Mouse (Mus musculus) gastrocnemius, postnatal 14 days (tissue): ENCODE data around the gene Lin28b. TPM values are rescaled to one million over a fixed set of nuclear protein-coding genes. Genes with fewer than 3 reads are reported as not detected.
A peak's percentile ranks its signal among the peaks of the same experiment; 100 is the strongest.

ENCODE experiments used
- DNase-seq: peaks from one replicate; pipeline ENCODE4 v3.0.0; 2021; ENCODE audit warnings: mixed read lengths
- intact Hi-C: fragments of 180-260 bp; cut with DNase I; formaldehyde crosslinking; loops from one replicate; pipeline ENCODE4 v1.15.1; 2025; ENCODE audit warnings: low total_unique reads
- long read RNA-seq, 2 experiments: library from polyadenylated mRNA; stranded (forward); transcript quantifications; one replicate each; pipeline ENCODE4 v2.0.0; 2021
- total RNA-seq, 2 experiments: library from RNA; stranded (reverse); gene quantifications; 2 replicates each; pipeline ENCODE4 v1.2.3; 2021

Gene Lin28b
- not detected for total RNA-seq
- long read RNA-seq, experiment 1 = 0 reads
- long read RNA-seq, experiment 2 = 0 reads

DNA sequence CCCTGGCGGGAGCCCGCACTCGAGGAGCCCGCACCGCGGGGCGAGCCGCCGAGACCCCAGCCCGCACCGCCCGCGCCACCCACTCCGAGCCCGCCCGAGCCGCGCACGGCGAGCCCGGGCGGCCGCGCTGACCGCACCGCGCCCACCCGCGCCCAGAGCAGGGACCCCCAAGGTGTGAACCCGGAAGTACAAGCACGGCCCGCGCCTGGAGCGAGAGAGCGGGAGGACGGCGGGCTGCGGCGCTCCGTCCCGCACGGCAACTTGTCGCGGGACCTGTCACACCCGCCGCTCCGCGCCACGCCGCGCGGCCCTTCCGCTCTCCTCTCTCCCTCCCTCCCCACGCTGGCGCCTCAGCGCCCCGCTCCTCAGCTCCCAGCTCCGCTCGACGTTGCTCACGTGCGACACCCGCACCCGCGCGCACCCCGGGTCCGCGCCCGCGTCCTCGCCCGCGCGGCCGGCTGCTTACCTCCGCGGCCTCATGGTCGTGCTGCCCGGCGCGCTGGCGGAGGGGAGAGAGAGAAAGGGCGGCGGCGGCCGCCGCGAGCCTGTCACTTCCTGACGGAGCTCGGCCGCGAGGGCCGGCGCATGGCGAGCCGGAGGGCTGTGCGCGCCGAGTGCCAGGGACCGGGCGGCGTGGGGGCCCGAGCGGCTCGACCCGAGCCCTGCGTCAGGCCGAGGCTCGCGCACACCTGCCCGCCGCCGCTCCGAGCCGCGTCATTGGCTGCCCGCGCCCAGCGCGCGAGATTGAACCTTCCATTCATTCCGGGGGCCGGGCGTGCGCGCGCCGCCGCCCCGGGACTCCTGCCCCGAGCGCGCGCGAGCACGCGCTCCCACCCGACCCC lies at the start of gene Lin28b:
Lin28b (minus strand) TSS at position 635 of the 842 bp plus-strand sequence.
- intact Hi-C loops = no loop called here
- DNase-seq = peak; percentile 13

DNA sequence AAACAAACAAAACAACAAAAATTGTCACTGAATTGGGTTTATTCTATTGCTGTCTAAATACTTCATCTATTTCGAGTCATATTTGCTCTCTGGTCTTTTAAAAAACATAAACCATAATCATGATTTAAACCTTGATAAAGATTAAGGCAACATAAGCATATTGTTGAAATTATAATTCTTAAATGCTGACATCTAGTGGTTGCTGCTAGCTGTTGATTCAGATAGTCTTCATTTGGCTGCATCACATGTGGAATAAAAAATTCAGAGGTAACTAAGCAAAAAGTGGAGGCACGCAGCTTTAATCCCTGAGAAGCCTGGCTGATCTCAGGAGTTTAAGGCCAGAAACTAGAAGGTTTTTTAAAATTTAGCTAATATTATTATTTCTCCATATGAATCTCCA lies 25.6 kb upstream of the Lin28b start:
- intact Hi-C loops = no loop called here
- DNase-seq = no peak

DNA sequence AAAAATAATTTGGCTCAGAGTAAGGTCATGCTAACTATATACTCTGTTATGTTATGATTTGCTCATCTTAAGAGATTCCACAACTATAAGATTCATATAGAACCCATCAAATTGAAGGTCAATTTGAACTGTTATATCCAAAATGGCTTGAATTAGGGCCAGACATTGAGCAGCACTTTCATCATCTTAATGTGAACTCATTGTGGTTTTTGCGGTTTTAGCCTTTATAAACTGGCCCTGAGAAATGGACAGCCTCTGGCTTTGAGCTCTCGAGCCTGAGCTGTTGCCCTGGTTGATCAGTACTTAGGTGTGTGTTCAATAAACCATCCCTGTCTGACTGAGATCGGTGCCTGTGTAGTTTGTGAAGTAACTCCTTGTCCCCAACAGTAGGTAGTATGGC lies 24.5 kb upstream of the Lin28b start:
- intact Hi-C loops = no loop called here
- no peak for DNase-seq

DNA sequence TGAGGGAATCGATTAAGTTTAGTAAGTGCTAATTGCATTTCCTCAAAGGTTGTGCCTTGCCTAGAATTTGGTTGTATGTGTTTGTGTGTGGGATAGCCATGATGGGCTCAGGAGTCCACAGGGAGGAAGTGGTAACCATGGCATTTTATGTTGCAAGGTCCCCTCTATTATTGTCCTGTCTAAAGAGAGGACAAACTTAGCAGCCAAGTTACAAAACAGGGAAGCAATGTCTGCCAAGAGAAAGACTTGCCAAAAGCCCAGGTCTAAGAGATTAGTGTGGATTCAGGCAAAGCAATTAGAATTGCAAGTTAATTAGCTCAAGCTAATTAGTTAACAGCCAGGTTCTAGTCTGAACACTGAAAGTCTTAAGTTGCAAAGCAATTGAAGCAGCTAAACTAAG lies 14.1 kb upstream of the Lin28b start:
- DNase-seq = no peak
- intact Hi-C loops = no loop called here

DNA sequence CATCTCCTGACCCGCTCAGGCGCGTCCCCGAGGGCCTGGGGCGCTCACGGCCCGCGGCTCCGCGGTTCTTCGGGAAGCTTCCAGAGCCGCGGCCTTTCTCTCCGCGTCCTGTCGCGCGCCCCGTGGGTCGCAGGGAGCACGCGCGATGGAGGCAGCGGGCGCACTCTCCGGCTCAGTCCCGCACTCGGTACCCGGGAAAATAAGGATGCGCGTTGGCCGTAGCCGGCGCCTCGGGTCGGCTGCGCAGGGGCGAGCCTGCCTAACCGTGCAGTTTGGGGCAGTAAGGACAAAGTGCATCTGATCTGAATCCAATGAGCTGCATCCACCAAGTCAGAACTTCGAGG lies 380 bp upstream of the Lin28b start:
- DNase-seq = no peak
- intact Hi-C loops = no loop called here

DNA sequence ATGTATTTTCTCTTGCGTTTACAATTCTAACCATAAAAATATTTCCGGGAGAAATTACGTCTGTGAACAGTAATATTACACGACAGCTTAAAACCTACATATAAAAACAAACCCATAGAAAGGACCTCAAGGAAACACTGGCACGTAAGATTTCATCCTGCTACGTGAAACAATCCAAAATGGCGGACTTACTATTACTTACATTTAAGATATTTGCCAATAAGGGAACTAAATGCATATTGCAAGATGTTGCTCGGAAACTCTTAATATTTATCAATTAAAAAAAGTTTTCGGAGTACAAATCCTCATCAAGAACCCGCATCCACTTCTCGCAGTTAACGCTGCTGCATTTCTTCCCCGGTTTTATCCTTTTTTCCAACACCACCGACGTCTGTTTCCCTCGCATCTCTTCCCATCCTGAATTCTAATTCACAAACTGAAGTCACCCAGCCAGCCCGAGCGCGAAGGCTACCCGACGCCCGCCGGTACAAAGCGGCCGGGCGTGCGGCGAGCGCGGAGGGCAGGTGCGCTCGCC lies 902 bp downstream of the Lin28b start:
- intact Hi-C loops = no loop called here
- DNase-seq = no peak

DNA sequence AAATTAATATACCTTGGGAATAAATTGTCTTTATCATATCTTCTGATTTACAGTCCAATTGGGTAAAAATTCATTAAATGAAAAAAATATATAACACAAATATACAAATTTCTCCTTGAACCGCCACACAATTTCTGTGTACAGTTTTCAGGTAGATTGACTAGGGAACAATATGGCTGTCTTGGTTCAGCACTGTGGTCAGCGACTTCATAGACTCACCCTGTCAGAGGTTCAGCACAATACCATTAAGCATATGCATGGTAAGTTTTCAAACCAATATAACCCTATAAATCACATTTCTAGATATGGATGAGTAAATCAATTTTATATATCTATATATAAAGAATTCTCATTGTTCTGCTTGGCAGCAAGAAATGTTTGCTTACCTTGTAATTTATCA lies 3.0 kb downstream of the Lin28b start:
- intact Hi-C loops = no loop called here
- no peak for DNase-seq

DNA sequence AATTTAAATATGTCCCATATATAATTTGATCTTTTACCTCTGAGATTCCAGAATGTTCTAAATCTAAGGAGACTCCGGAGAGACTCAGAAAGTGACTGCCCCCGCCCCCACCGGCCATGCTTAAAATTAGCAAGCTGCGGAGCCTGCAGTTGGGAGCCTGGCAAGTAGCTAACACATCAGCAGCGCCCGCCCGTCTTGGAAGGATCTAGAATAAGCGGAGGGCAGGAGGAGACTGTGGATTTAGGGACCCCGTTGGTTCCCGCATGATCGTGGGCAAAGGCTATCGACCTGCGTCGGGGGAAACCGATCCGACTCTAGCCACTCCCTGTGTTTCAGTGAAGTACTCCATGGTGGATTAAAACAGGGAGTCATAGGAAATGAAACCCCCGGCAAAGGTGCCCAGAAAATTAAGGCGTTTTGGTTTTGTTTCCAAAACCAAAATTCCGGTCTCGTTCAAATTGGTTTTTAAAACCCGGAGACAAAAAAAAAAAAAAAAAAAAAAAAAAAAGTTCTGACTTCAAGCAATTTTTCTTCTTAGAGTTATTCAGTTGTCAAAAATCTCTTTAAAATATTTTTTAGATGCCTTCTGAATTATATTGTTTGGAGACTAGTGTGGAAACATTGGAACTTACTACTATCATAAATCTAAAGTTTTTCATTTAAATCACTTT lies 12.4 kb downstream of the Lin28b start:
- intact Hi-C loops = no loop called here
- no peak for DNase-seq

DNA sequence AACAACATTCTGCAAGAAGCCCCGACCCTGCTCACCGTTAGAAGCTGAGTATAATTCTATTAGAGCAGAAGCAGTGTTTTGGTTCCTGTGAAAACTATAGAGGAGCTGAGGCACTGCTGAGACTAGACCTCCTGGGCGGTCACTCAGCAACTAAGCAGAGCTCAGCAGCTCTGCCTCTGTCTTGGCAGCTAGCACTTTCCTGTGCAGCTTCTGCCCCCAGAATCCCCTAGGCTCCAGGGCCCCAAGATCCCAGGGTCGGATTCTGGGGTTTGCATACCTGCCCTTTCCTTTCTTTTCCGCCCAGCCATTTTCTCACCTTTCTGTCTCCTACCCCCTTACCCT lies 13.1 kb downstream of the Lin28b start:
- no peak for DNase-seq
- intact Hi-C loops = no loop called here

DNA sequence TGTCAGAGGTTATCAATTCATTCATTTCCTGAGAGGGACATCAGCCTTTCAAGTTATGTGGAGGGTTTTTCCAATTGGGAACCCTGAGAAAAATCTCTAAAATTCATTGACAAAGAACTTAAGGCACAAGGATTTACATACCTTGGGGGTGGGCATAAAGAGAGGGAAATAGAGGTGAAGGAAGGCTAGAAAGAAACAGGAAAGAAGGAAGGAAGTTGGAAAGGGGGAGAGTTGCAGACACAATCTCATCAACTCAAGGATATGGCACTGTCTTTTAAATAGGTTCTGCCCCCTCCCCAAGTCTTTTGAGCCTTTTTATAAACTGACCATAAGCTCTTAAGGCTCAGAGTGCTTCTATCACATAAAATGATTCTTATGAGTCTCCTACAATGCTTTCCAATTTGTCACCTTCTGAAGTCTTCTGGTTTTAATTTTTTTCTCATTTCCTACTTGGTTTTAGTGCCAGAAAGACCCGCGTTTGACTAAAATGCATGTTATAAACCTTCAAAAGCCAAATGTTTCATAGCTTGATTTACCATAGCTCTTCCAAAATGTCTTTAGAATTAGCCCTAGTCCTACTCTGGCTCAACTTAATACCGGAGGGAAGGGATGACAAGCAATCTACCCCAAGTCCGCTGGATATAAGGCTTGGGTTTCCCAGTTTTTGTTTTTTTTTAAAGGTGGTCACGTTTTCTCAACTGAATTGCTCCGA lies 13.6 kb downstream of the Lin28b start:
- intact Hi-C loops = no loop called here
- no peak for DNase-seq

DNA sequence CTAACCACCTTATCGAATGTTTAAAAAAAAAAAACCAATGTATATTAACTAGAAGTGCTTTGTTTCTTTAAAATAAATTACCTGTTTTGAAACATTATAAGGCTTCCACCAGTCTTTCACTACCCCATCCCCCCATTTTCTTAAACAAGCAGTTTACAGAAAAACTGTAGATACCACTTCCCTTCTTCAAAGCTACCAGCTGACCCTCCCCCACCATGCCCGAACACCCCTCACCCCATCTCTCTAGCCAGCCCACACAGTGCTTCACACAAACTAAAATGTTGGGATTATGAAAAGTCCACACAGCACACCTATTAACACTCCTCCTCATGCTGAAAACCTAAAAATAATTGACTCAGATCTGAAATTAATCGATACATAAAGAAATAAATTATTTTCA lies 14.9 kb downstream of the Lin28b start:
- DNase-seq = no peak
- intact Hi-C loops = no loop called here

DNA sequence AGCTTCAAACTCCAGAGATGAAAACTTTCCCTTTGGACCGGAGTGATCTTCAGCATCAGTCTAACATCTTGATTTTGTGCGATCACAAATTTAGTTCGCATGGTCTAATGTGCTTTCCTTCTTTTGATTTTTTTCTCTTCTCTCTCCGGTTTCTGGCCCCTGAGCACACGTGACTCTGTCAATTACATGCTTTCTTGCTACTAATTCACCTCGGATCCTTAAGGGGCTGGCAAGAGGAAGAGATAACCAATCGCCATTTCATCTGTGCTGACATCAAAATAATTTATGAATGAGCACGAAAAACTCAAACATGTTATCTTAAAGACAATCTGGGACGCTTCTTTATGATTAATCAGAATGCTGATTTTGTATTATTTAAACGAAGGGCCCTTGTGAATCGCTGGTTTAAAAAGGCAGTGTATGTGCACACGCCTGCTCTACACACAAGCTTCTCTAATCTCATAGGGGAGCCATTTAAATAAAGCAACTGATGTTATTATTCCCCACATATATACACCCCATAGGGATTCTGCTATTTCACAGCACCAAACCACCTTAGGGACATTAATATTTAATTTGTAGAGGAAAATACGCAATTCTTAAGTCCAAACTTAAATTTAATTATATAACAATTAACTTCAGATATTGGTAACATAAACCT lies 16.0 kb downstream of the Lin28b start:
- no peak for DNase-seq
- intact Hi-C loops = no loop called here

DNA sequence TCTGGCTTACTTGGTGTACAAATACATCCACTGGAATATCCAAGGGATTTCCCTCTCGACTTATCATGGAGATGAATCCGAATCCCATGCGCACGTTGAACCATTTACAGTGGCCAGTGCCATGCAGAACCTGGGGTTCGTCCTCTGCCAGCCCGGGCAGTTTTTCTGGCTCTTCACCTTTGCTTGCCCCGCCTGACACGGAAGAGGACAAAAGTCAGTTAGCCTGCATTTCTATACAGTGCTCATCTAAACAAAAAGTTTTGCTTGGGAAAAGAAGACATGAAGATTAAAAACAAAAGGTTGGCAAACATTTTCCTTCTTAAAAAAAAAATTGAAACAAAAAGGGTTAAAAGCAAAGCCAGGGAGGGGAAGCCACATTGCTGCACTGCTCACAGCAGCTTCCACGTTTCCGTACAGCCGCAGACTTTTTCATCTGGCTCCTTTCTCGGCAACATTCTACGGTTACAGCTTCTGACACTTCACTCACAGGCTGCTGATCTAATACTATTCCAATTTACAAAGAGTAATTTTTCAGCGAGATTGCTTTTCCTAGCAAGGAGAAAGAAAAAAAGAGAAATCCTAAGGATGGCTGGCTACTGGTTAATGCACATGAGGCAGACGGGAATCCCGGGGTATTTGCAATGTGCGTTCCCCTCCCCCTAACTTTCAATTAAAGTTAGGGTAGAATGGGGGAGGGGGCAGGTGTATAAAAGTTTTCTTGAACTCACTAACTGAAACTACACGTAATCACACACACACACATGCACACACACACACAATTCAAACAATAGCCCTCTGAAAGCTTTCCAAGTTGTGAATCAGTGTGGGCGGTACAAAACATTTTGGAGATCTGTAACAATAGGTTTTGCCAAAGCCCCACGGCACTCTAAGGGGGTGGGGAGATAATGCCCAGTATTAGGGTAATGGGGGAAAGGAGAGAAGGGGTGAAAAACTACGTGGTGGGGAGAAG lies 16.9 kb downstream of the Lin28b start:
- DNase-seq = no peak
- intact Hi-C loops = no loop called here

DNA sequence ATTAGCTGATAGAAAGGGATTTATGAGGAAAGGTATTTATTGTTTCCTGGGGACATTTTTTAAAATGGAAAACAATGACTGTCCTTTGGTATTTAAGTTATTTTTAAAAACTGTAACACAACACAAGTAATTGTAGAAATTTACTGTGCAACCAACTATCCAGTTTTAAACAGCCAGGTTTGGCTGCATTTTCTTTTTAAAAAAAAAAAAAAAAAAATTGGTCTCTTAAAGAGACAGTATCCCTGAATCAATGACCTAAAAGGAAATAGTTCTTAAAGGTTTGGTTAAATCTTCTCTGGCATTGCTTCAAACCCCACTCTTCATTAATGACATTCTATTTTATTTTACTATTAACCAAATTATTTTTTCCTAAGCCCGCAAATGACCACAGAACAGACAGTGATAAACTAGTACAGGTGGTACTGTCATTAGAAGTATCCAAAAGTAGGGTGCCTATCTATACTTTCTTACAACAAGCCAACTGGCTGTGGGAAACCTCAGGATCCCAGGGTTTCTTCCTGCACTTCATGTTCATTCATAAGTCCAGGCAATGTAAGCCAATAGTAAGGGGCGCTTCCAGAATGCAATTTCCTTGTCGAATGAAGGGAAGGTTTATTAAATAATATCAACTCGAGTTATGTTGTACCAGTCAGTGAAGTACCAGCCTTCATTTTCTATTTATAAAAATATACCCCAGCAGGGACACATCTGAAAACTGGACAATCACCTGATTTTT lies 17.8 kb downstream of the Lin28b start:
- intact Hi-C loops = no loop called here
- no peak for DNase-seq

DNA sequence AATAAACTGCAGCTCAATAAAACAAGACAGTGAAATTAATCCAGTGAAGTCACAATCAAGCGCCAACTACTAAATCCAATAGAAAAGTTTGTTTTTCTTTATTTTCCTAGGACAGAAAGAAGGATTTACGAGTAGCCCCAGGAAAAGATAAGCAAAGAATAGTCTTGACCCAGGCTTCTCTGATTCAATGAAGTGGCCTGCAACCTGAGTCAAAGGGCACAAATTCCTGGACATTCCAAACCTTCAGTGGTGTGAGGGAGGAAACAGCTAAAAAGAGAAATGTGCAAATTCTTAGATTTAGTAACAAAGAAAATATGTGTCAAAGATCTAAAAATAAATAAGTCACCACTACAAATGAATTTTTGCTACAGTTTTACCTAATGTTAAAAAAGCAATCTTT lies 27.6 kb downstream of the Lin28b start:
- no peak for DNase-seq
- intact Hi-C loops = no loop called here

DNA sequence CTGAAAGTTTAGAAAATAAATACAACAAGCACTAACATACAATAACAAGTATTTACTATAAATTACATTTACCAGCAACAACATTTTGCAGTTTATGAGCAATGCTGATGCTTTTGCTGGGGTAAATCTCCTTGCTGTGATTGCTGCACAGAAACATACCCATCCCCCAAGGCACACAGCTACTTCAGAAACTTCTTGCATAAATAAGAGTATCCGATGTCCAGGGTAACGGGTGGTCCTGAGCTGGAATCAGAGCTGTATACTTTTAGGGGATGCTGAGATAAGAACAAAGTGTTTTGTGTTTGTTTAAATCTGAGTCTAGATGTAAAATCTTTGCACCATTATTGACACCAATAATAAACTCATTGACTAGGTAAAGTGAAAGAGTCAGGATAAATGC lies 28.1 kb downstream of the Lin28b start:
- DNase-seq = no peak
- intact Hi-C loops = no loop called here

DNA sequence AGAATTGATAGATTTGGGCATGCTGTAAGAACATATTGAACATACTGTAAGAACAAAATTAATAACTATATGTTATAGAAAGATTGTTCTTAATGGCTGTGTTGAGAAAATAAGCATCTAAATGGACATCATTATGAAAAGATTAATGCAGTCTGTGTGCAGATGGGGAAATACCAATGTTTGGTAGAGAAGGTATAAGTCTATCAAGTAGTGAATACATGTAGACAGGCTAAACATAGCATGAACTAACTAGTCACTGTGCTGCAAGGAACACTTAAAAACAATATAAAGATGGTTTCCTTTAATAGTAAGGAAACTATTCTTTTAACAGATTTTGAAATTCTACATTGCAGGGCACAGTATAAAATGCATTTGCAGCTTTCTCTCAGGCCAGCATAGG lies 39.6 kb downstream of the Lin28b start:
- intact Hi-C loops = no loop called here
- no peak for DNase-seq

DNA sequence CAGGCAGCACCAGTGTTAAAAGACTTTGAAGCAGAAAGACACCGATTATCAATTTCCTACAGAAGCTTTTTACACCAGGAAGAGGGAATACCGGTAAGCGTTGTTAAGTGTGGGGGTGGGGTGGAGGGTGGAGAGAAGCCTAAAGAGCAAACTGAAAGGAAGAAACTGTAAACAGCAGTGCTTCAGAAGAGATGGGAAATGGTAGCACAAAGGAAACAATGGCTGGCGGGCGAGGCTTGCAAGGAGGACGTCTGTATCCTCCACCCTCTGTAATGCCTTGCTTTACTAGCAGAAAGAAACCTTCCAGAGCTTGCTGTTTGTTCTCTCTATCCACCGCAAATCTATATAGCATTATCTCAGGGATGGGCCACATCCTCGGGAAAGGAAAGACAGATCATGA lies 40.0 kb downstream of the Lin28b start:
- DNase-seq = no peak
- intact Hi-C loops = no loop called here
